Mouse (Mus musculus) midbrain, embryonic 11.5 days (tissue): ENCODE measurements at regions not wholly inside any gene's neighbourhood (a gene's known extent, or its start where the extent isn't known, plus 50 kb on each side); places are given as distances from the start of the nearest gene placed in this dataset.
"Not testable (repeated sequence)": the region's sequence is repeated elsewhere in the genome, so short reads cannot be mapped to it uniquely, and the experiment has no call there.

Experiments
- ATAC-seq: fragments of 200-750 bp; cut with Nextera tagmentation; 2 replicates; pipeline ENCODE4 v1.8.0; 2017; ENCODE audit warnings: moderate TSS enrichment, moderate library complexity; ENCODE audit not compliant: low FRiP score
- DNase-seq: peaks from one replicate; pipeline ENCODE4 v3.0.0; 2015; ENCODE audit warnings: low spot score; ENCODE audit errors: missing footprints
- H3K27ac ChIP-seq: fragments of 300-500 bp; sonication (generic); 2 replicates; pipeline ENCODE4 v1.5.1; 2014; ENCODE audit warnings: low read depth, low read length
- H3K27me3 ChIP-seq: fragments of 300-500 bp; sonication (generic); 2 replicates; pipeline ENCODE4 v1.6.1; 2014; ENCODE audit warnings: mild to moderate bottlenecking, low read length, moderate library complexity, mixed read lengths; ENCODE audit not compliant: control insufficient read depth, insufficient read depth
- H3K36me3 ChIP-seq: fragments of 300-500 bp; sonication (generic); 2 replicates; pipeline ENCODE4 v1.6.1; 2014; ENCODE audit warnings: mild to moderate bottlenecking, low read length, moderate library complexity, mixed read lengths; ENCODE audit not compliant: control insufficient read depth, insufficient read depth
- H3K4me1 ChIP-seq: fragments of 300-500 bp; sonication (generic); 2 replicates; pipeline ENCODE4 v1.6.1; 2014; ENCODE audit warnings: low read length; ENCODE audit not compliant: control insufficient read depth, insufficient read depth
- H3K4me2 ChIP-seq: fragments of 300-500 bp; sonication (generic); 2 replicates; pipeline ENCODE4 v1.6.1; 2014; ENCODE audit warnings: mild to moderate bottlenecking, moderate library complexity
- H3K4me3 ChIP-seq: fragments of 300-500 bp; sonication (generic); 2 replicates; pipeline ENCODE4 v1.5.1; 2014; ENCODE audit warnings: low read depth, low read length
- H3K9ac ChIP-seq: fragments of 300-500 bp; sonication (generic); 2 replicates; pipeline ENCODE4 v1.6.1; 2014; ENCODE audit warnings: low read length
- H3K9me3 ChIP-seq: fragments of 300-500 bp; sonication (generic); 2 replicates; pipeline ENCODE4 v1.6.1; 2016; ENCODE audit warnings: low read length; ENCODE audit not compliant: control insufficient read depth
- WGBS: fragments of 180-500 bp; shearing (Covaris S2); extraction: QIAGEN DNeasy Blood & Tissue Kit; methylation state at CpG from one replicate; pipeline ENCODE4 v1.1.7; 2014; 5-methylcytosine and 5-hydroxymethylcytosine counted together

- Histone ChIP-seq H3K36me3 (no peaks in the 10 kb centered on the region), H3K9ac (no peak overlapping the region), H3K27ac (no peak overlapping the region), H3K4me2 (no peak overlapping the region), H3K27me3 (no peaks in the 10 kb centered on the region), H3K9me3 (no peaks in the 10 kb centered on the region), H3K4me1 (no peaks in the 10 kb centered on the region), H3K4me3 (no peak overlapping the region)
- DNase-seq = no peak
- 87% methylated on average over 4 of the region's 4 CpGs for WGBS
- ATAC-seq = no peak
Observed at GRCm38 (mm10) chr10:10085934-10086333, 185.1 kb upstream of the Stxbp5 start.

DNA sequence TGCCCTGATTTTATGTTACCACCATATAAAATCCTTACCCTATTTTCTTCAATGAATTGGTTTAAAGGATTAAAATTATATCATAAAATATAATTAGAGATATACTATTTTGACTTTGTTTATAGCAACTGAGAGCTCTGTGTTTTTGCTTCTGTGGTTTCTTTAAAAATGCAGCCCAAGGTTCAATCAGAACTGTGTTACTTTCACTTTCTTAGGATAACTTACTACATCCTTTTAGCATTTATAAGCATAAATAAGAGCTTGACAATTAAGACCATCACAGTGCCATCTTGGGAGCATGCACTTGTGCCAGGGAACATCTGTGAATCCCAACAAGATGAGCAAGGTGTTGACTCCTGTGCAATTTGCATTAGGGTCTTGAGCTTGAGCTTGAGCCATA lies 169.3 kb upstream of the Stxbp5 start:
- ATAC-seq = no peak
- Histone ChIP-seq H3K27me3 (no peaks in the 10 kb centered on the region), H3K9me3 (no peaks in the 10 kb centered on the region), H3K36me3 (no peaks in the 10 kb centered on the region), H3K4me1 (no peaks in the 10 kb centered on the region), H3K4me2 (no peak overlapping the region), H3K4me3 (no peak overlapping the region), H3K27ac (no peak overlapping the region), H3K9ac (no peak overlapping the region)
- no peak for DNase-seq

- DNase-seq, H3K4me1 ChIP-seq, H3K9me3 ChIP-seq, ATAC-seq, H3K9ac ChIP-seq, H3K27ac ChIP-seq, H3K4me3 ChIP-seq, H3K27me3 ChIP-seq, H3K4me2 ChIP-seq, H3K36me3 ChIP-seq: not testable (repeated sequence)
Observed at GRCm38 (mm10) chr10:10069704-10070103, 168.8 kb upstream of the Stxbp5 start.

- no peak overlapping the region for H3K27ac ChIP-seq
- no peaks in the 10 kb centered on the region for H3K36me3 ChIP-seq
- no peak overlapping the region for H3K4me3 ChIP-seq
- WGBS = 73% methylated on average over 1 of the region's 1 CpGs
- H3K9ac ChIP-seq = no peak overlapping the region
- H3K4me2 ChIP-seq = no peak overlapping the region
- H3K9me3 ChIP-seq = no peaks in the 10 kb centered on the region
- no peak for DNase-seq
- no peaks in the 10 kb centered on the region for H3K27me3 ChIP-seq
- ATAC-seq = no peak
- no peaks in the 10 kb centered on the region for H3K4me1 ChIP-seq
Observed at GRCm38 (mm10) chr10:10046753-10047152, 145.9 kb upstream of the Stxbp5 start.

GRCm38 (mm10) chr10:10046318-10046717 lies 145.4 kb upstream of the Stxbp5 start:
- Histone ChIP-seq H3K9ac (no peak overlapping the region), H3K36me3 (no peaks in the 10 kb centered on the region), H3K4me1 (no peaks in the 10 kb centered on the region), H3K9me3 (no peaks in the 10 kb centered on the region), H3K27ac (no peak overlapping the region), H3K4me2 (no peak overlapping the region), H3K4me3 (no peak overlapping the region), H3K27me3 (no peaks in the 10 kb centered on the region)
- ATAC-seq (no peak), DNase-seq (no peak)

DNA sequence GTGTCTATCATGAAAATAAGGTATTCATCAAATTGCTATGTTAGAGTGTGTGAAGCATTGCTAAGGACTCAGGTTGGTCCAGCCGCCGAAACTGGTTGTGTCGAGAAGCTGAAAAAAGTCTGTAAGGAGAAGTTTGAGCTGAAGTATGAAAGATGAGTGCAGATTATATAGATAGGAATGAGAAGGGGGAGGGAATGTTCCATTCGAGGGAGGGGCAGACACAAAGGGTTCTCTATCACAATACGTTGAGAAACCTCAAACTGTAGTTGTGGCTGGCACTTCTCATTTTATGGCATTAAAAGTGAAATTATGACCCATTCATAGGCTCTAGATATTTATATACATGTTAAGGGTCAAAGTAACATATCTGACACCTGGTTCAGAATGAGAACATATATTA lies 108.4 kb upstream of the Stxbp5 start:
- WGBS = 95% methylated on average over 5 of the region's 5 CpGs
- Histone ChIP-seq H3K27ac (no peak overlapping the region), H3K9me3 (no peaks in the 10 kb centered on the region), H3K4me1 (no peaks in the 10 kb centered on the region), H3K36me3 (no peaks in the 10 kb centered on the region), H3K4me3 (no peak overlapping the region), H3K4me2 (no peak overlapping the region), H3K9ac (no peak overlapping the region), H3K27me3 (no peaks in the 10 kb centered on the region)
- ATAC-seq = no peak
- DNase-seq = no peak

- H3K27me3 ChIP-seq = no peaks in the 10 kb centered on the region
- ATAC-seq (no peak), DNase-seq (no peak)
- no peak overlapping the region for H3K4me2 ChIP-seq
- no peaks in the 10 kb centered on the region for H3K36me3 ChIP-seq
- no peaks in the 10 kb centered on the region for H3K9me3 ChIP-seq
- H3K4me1 ChIP-seq = no peaks in the 10 kb centered on the region
- 88% methylated on average over 3 of the region's 3 CpGs for WGBS
- no peak overlapping the region for H3K4me3 ChIP-seq
- H3K27ac ChIP-seq = no peak overlapping the region
- no peak overlapping the region for H3K9ac ChIP-seq
Observed at GRCm38 (mm10) chr10:9998621-9999020, 97.7 kb upstream of the Stxbp5 start.

DNA sequence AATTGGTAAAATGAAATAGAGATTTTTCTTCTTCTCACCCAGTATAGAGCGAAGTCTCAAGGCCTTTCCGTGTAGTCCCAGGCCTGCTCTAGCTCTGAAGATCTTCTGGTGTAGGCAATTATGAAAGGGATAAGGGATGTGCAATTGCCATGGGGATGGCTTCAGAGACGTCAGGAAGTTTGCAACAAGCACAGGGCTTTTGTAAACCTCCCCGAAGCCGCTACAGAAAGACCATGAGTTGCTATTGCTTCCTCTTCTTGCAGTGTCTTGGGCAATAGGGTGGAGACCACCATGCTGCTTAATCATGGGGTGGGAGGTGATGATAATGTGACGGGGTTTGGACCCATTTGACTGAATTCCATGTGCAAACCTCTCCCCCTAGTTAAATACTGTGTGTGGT lies 95.3 kb upstream of the Stxbp5 start:
- no peak overlapping the region for H3K9ac ChIP-seq
- no peaks in the 10 kb centered on the region for H3K36me3 ChIP-seq
- no peak overlapping the region for H3K27ac ChIP-seq
- no peaks in the 10 kb centered on the region for H3K27me3 ChIP-seq
- DNase-seq (no peak), ATAC-seq (no peak)
- no peak overlapping the region for H3K4me3 ChIP-seq
- H3K4me2 ChIP-seq = no peak overlapping the region
- H3K9me3 ChIP-seq = no peaks in the 10 kb centered on the region
- no peaks in the 10 kb centered on the region for H3K4me1 ChIP-seq
- 86% methylated on average over 6 of the region's 6 CpGs for WGBS

DNA sequence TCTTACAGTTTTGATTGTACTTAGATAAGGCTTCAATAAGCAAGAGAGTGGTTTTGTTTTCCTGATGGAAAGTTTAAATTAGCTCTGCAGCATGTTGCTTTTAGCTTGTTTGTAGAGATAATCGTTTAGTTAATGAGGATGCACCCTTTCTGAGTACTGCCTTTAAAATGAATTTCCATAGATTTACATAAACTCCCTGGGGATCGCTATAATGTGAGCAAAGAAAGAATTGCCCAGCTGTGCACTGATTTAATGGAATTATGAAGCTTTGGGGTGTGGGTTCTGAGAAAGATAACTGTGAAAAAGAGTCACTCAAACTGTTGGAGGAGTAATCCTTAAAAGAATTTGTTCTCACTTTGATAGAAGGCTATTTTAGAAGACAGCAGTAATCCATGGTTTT lies 91.9 kb upstream of the Stxbp5 start:
- H3K4me2 ChIP-seq = no peak overlapping the region
- no peak overlapping the region for H3K4me3 ChIP-seq
- H3K27ac ChIP-seq = no peak overlapping the region
- no peaks in the 10 kb centered on the region for H3K36me3 ChIP-seq
- no peak overlapping the region for H3K9ac ChIP-seq
- no peaks in the 10 kb centered on the region for H3K4me1 ChIP-seq
- no peaks in the 10 kb centered on the region for H3K9me3 ChIP-seq
- 66% methylated on average over 2 of the region's 2 CpGs for WGBS
- ATAC-seq (no peak), DNase-seq (no peak)
- H3K27me3 ChIP-seq = no peaks in the 10 kb centered on the region

- Histone ChIP-seq H3K27me3 (no peaks in the 10 kb centered on the region), H3K4me2 (no peak overlapping the region), H3K4me1 (no peaks in the 10 kb centered on the region), H3K9me3 (no peaks in the 10 kb centered on the region), H3K27ac (no peak overlapping the region), H3K4me3 (no peak overlapping the region), H3K9ac (no peak overlapping the region), H3K36me3 (no peaks in the 10 kb centered on the region)
- DNase-seq (no peak), ATAC-seq (no peak)
- WGBS = 86% methylated on average over 5 of the region's 5 CpGs
Observed at GRCm38 (mm10) chr10:9985407-9985806, 84.5 kb upstream of the Stxbp5 start.
